Mouse (Mus musculus): ENCODE measurements at regions not wholly inside any gene's neighbourhood (a gene's known extent, or its start where the extent isn't known, plus 50 kb on each side); places are given as distances from the start of the nearest gene placed in this dataset.
A peak's percentile ranks its signal among the peaks of the same experiment; 100 is the strongest.

GRCm38 (mm10) chr5:91876682-91877031 lies 86.2 kb downstream of the Rchy1 start:
- peak; percentile 30 for TF ChIP-seq CTCF (IDR thresholded peaks at IDR 0.05; ENCODE audit: low read depth)
- no peak for TF ChIP-seq EP300 (IDR thresholded peaks at IDR 0.05; ENCODE audit: low read depth)
